Mouse (Mus musculus) megakaryocyte-erythroid progenitor cell, adult 5-6 weeks (primary cell): ENCODE measurements around the gene Cd151. TPM values are rescaled to one million over a fixed set of nuclear protein-coding genes. Genes with fewer than 3 reads are reported as not detected.

Experiments
- total RNA-seq, 2 experiments: library from RNA; stranded (forward) in 1 of 2; stranded (reverse) in 1 of 2; fragments of 200-1000, 215-1000 nt in 1 of 2; fragments of >200 nt in 1 of 2; fragmentation: Nextera tagmentation in 1 of 2; gene quantifications; 2 replicates each; pipeline ENCODE4 v1.2.3; 2014 to 2017

The Cd151 gene
- total RNA-seq, 2 experiments from 2014 or later, result 13.2 to 24.2 TPM

Other genes starting within 250 kb of the Cd151 start
- 114 and 119 TPM in 2 replicates for gene Phrf1, start 238.6 kb upstream of the Cd151 start, total RNA-seq (2014; fragmentation: Nextera tagmentation)
- gene Phrf1, start 238.6 kb upstream of the Cd151 start, total RNA-seq (2017), result 53.9 and 79.3 TPM in 2 replicates
- gene Irf7, start 200.9 kb upstream of the Cd151 start, total RNA-seq (2014; fragmentation: Nextera tagmentation), result 6.4 and 27.5 TPM in 2 replicates
- 9.7 and 9.9 TPM in 2 replicates for gene Irf7, start 200.9 kb upstream of the Cd151 start, total RNA-seq (2017)
- gene Cdhr5, start 190.6 kb upstream of the Cd151 start, total RNA-seq (2014; fragmentation: Nextera tagmentation), result not detected in 2 replicates
- not detected in 2 replicates for gene Cdhr5, start 190.6 kb upstream of the Cd151 start, total RNA-seq (2017)
- gene Sct, start 188.3 kb upstream of the Cd151 start, total RNA-seq (2014; fragmentation: Nextera tagmentation), result not detected in 2 replicates
- gene Sct, start 188.3 kb upstream of the Cd151 start, total RNA-seq (2017), result not detected in 2 replicates
- not detected in 2 replicates for gene Drd4, start 175.4 kb upstream of the Cd151 start, total RNA-seq (2014; fragmentation: Nextera tagmentation)
- gene Drd4, start 175.4 kb upstream of the Cd151 start, total RNA-seq (2017), result not detected in 2 replicates
- gene Deaf1, start 139.7 kb upstream of the Cd151 start, total RNA-seq (2014; fragmentation: Nextera tagmentation), result 54.5 and 74.1 TPM in 2 replicates
- 11.0 and 32.1 TPM in 2 replicates for gene Deaf1, start 139.7 kb upstream of the Cd151 start, total RNA-seq (2017)
- gene Tmem80, start 139.7 kb upstream of the Cd151 start, total RNA-seq (2014; fragmentation: Nextera tagmentation), result 23.0 and 39.1 TPM in 2 replicates
- gene Tmem80, start 139.7 kb upstream of the Cd151 start, total RNA-seq (2017), result 9.7 and 17.4 TPM in 2 replicates
- 2.0 TPM in 1 of 2 replicates, not detected in the other for gene Eps8l2, start 128.5 kb upstream of the Cd151 start, total RNA-seq (2014; fragmentation: Nextera tagmentation)
- gene Eps8l2, start 128.5 kb upstream of the Cd151 start, total RNA-seq (2017), result not detected in 2 replicates
- 327 and 353 TPM in 2 replicates for gene Taldo1, start 75.2 kb upstream of the Cd151 start, total RNA-seq (2014; fragmentation: Nextera tagmentation)
- gene Taldo1, start 75.2 kb upstream of the Cd151 start, total RNA-seq (2017), result 401 and 451 TPM in 2 replicates
- 26.8 and 33.7 TPM in 2 replicates for gene Gatd1, start 53.3 kb upstream of the Cd151 start, total RNA-seq (2014; fragmentation: Nextera tagmentation)
- 10.9 and 13.9 TPM in 2 replicates for gene Gatd1, start 53.3 kb upstream of the Cd151 start, total RNA-seq (2017)
- not detected in 2 replicates for gene Cend1, start 37.9 kb upstream of the Cd151 start, total RNA-seq (2014; fragmentation: Nextera tagmentation)
- gene Cend1, start 37.9 kb upstream of the Cd151 start, total RNA-seq (2017), result not detected in 2 replicates
- gene Slc25a22, start 29.5 kb upstream of the Cd151 start, total RNA-seq (2014; fragmentation: Nextera tagmentation), result 25.9 and 45.2 TPM in 2 replicates
- gene Slc25a22, start 29.5 kb upstream of the Cd151 start, total RNA-seq (2017), result 3.4 and 6.7 TPM in 2 replicates
- 46.5 and 64.8 TPM in 2 replicates for gene Pidd1, start 23.4 kb upstream of the Cd151 start, total RNA-seq (2014; fragmentation: Nextera tagmentation)
- 7.5 and 14.3 TPM in 2 replicates for gene Pidd1, start 23.4 kb upstream of the Cd151 start, total RNA-seq (2017)
- 4,458 and 6,012 TPM in 2 replicates for gene Rplp2, start 20.0 kb upstream of the Cd151 start, total RNA-seq (2014; fragmentation: Nextera tagmentation)
- gene Rplp2, start 20.0 kb upstream of the Cd151 start, total RNA-seq (2017), result 2,286 and 2,743 TPM in 2 replicates
- 29.7 and 32.6 TPM in 2 replicates for gene Pnpla2, start 12.2 kb upstream of the Cd151 start, total RNA-seq (2014; fragmentation: Nextera tagmentation)
- 7.1 and 17.8 TPM in 2 replicates for gene Pnpla2, start 12.2 kb upstream of the Cd151 start, total RNA-seq (2017)
- gene Cracr2b, start 6.3 kb upstream of the Cd151 start, total RNA-seq (2014; fragmentation: Nextera tagmentation), result not detected in 2 replicates
- gene Cracr2b, start 6.3 kb upstream of the Cd151 start, total RNA-seq (2017), result 0.23 TPM in 1 of 2 replicates, not detected in the other
- gene Polr2l, start 7.7 kb downstream of the Cd151 start, total RNA-seq (2014; fragmentation: Nextera tagmentation), result 77.2 and 78.1 TPM in 2 replicates
- 53.3 and 54.9 TPM in 2 replicates for gene Polr2l, start 7.7 kb downstream of the Cd151 start, total RNA-seq (2017)
- gene Tspan4, start 7.8 kb downstream of the Cd151 start, total RNA-seq (2014; fragmentation: Nextera tagmentation), result 31.6 and 38.2 TPM in 2 replicates
- 26.0 and 33.9 TPM in 2 replicates for gene Tspan4, start 7.8 kb downstream of the Cd151 start, total RNA-seq (2017)
- gene Chid1, start 72.5 kb downstream of the Cd151 start, total RNA-seq (2014; fragmentation: Nextera tagmentation), result 10.5 and 22.5 TPM in 2 replicates
- 31.8 and 44.9 TPM in 2 replicates for gene Chid1, start 72.5 kb downstream of the Cd151 start, total RNA-seq (2017)
- 32.0 and 42.0 TPM in 2 replicates for gene Ap2a2, start 94.8 kb downstream of the Cd151 start, total RNA-seq (2014; fragmentation: Nextera tagmentation)
- 27.0 and 35.5 TPM in 2 replicates for gene Ap2a2, start 94.8 kb downstream of the Cd151 start, total RNA-seq (2017)
- 3.4 and 5.8 TPM in 2 replicates for gene Muc6, start 187.9 kb downstream of the Cd151 start, total RNA-seq (2014; fragmentation: Nextera tagmentation)
- 0.38 TPM in 1 of 2 replicates, not detected in the other for gene Muc6, start 187.9 kb downstream of the Cd151 start, total RNA-seq (2017)
- gene Muc2, start 222.9 kb downstream of the Cd151 start, total RNA-seq (2014; fragmentation: Nextera tagmentation), result not detected in 2 replicates
- not detected in 2 replicates for gene Muc2, start 222.9 kb downstream of the Cd151 start, total RNA-seq (2017)